ENCODE assay signal across 4 mouse cellular contexts in genomic region chr12:28733520-28734245, GRCm38 (mm10). TPM values are rescaled to one million over a fixed set of nuclear protein-coding genes. Genes with fewer than 3 reads are reported as not detected.
DNase-seq lines count a peak whose midpoint lies in the region; TF ChIP-seq lines count a peak whose summit lies in the region.
"Not testable (repeated sequence)": the region's sequence is repeated elsewhere in the genome, so short reads cannot be mapped to it uniquely, and the experiment has no call there.

No protein-coding gene starts in this region.

- not testable (repeated sequence) for H3K4me3 ChIP-seq in ES-E14 (ENCODE audit: insufficient read depth in 1 of 2, low read depth in 1 of 2, low read length in 2 of 2, poor library complexity in 1 of 2, severe bottlenecking in 1 of 2); MEL (ENCODE audit: control insufficient read depth in 1 of 2, insufficient read depth in 1 of 2, low read depth in 2 of 2, low read length in 2 of 2)

- peaks cover 15% of the 10 kb centered on the region for H3K36me3 ChIP-seq in ES-E14 (ENCODE audit: control insufficient read depth, insufficient read depth, low read length, poor library complexity, severe bottlenecking)
- peaks cover 10 to 30% of the 10 kb centered on the region in 2 experiments for H3K36me3 ChIP-seq in MEL (ENCODE audit: control insufficient read depth in 1 of 2, insufficient read depth in 2 of 2, low read length in 2 of 2)

- not testable (repeated sequence) for H3K27me3 ChIP-seq in MEL (ENCODE audit: control insufficient read depth in 1 of 2, insufficient read depth in 2 of 2, low read length in 2 of 2)

- not testable (repeated sequence) for TF ChIP-seq EP300 in MEL (IDR thresholded peaks at IDR 0.05; ENCODE audit: low read depth in 1 of 2, low read length in 2 of 2)

- in situ Hi-C loops in ES-E14 (cut with MboI; ENCODE audit: low sequenced_read_pairs in 2 of 2, unreplicated experiment in 2 of 2), result not testable (repeated sequence)

- TF ChIP-seq POLR2A in MEL (IDR thresholded peaks at IDR 0.05; ENCODE audit: control insufficient read depth in 1 of 2, insufficient read depth in 1 of 2, low read depth in 1 of 2, low read length in 2 of 2, poor library complexity in 1 of 2), result not testable (repeated sequence)

- not testable (repeated sequence) for DNase-seq in ES-E14 (ENCODE audit: low read depth, low spot score)
- DNase-seq in MEL (ENCODE audit: low read depth, low spot score), result peak; percentile 46
- DNase-seq in R1 (ENCODE audit: low read depth, low spot score), result peak; percentile 82
- DNase-seq in ZHBTc4 (ENCODE audit: low read depth, low spot score), result peak; percentile 64

- H3K79me2 ChIP-seq in MEL (ENCODE audit: control insufficient read depth, insufficient read depth, low read length, poor library complexity), result not testable (repeated sequence)

- not testable (repeated sequence) for H3K4me1 ChIP-seq in ES-E14 (ENCODE audit: control insufficient read depth in 2 of 2, insufficient read depth in 2 of 2, low read length in 2 of 2, poor library complexity in 1 of 2); MEL (ENCODE audit: control insufficient read depth in 1 of 2, insufficient read depth in 2 of 2, low read length in 2 of 2)

- TF ChIP-seq RAD21 in MEL (IDR thresholded peaks at IDR 0.05; ENCODE audit: low read depth, low read length), result not testable (repeated sequence)

- H3K9ac ChIP-seq in ES-E14 (ENCODE audit: insufficient read depth, low read depth, low read length, poor library complexity, severe bottlenecking); MEL (ENCODE audit: control insufficient read depth, low read depth, low read length, poor library complexity, severe bottlenecking): not testable (repeated sequence)

- H3K9me3 ChIP-seq in ES-E14 (ENCODE audit: control insufficient read depth, insufficient read depth, low read depth, low read length); MEL (replicated peaks; ENCODE audit: insufficient read depth, low read length): not testable (repeated sequence)

- peak overlapping the region; percentile 70 for H3K27ac ChIP-seq in ES-E14 (ENCODE audit: insufficient read depth, low read depth, low read length, poor library complexity, severe bottlenecking)
- H3K27ac ChIP-seq in MEL (ENCODE audit: control insufficient read depth, low read depth, low read length), result not testable (repeated sequence)

- TF ChIP-seq CTCF in MEL (IDR thresholded peaks at IDR 0.05 in 2 of 3, conservative IDR thresholded peaks at IDR 0.05 in 1 of 3; ENCODE audit: control insufficient read depth in 1 of 3, insufficient read depth in 1 of 3, low read depth in 2 of 3, low read length in 3 of 3, poor library complexity in 1 of 3, severe bottlenecking in 1 of 3), result not testable (repeated sequence)

RNA-seq across cellular contexts. Expression of gene Trappc12, which starts 16.6 kb away (rescaled TPM):
- total RNA-seq in ES-E14 (2012; rRNA removed) (18.9 and 20.4 TPM in 2 replicates), MEL (2012; rRNA removed) (29.4 and 31.1 TPM in 2 replicates)
- polyA plus RNA-seq in MEL (2012; ENCODE audit: insufficient read depth in 1 of 2, insufficient read length in 2 of 2, low read depth in 1 of 2, low replicate concordance in 2 of 2, missing spikeins in 1 of 2), result 10 to 100 TPM in 1 of 2 experiments, not detected in 1; 35.1 TPM

RNA-seq across cellular contexts. Expression of gene Eipr1, which starts 17.9 kb away (rescaled TPM):
- total RNA-seq in ES-E14 (2012; rRNA removed) (41.5 and 43.7 TPM in 2 replicates), MEL (2012; rRNA removed) (40.7 and 45.8 TPM in 2 replicates)
- 10 to 100 TPM in 1 of 2 experiments, not detected in 1; 51.5 TPM for polyA plus RNA-seq in MEL (2012; ENCODE audit: insufficient read depth in 1 of 2, insufficient read length in 2 of 2, low read depth in 1 of 2, low replicate concordance in 2 of 2, missing spikeins in 1 of 2)

RNA-seq across cellular contexts. Expression of gene Adi1, which starts 58.7 kb away (rescaled TPM):
- total RNA-seq in ES-E14 (2012; rRNA removed) (19.0 and 25.3 TPM in 2 replicates), MEL (2012; rRNA removed) (18.1 and 22.1 TPM in 2 replicates)
- polyA plus RNA-seq in MEL (2012; ENCODE audit: insufficient read depth in 1 of 2, insufficient read length in 2 of 2, low read depth in 1 of 2, low replicate concordance in 2 of 2, missing spikeins in 1 of 2), result 10 to 100 TPM in 1 of 2 experiments, not detected in 1; 54.8 TPM
